Mouse (Mus musculus): ENCODE measurements around the gene Wnt10b. TPM values are rescaled to one million over a fixed set of nuclear protein-coding genes. Genes with fewer than 3 reads are reported as not detected.
"Not testable (repeated sequence)": the region's sequence is repeated elsewhere in the genome, so short reads cannot be mapped to it uniquely, and the experiment has no call there.

Wnt10b gene
- polyA plus RNA-seq, 1 experiment from 2014 or later = 0.11 TPM

DNA sequence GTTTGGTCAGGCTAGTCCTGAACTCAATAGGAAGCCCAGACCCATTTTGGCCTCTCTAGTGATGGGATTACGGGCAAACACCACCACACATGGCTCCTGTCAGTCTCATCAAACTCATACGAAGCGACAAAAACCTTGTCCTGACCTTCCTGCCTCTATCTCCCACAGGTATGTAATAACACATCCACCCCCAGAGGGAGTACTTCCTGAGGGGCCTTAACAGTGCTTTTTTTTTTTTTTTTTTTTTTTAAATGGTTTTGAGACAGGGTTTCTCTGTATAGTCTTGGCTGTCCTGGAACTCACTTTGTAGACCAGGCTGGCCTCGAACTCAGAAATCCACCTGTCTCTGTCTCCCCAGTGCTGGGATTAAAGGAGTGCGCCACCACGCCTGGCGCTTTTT, 40.2 kb upstream of the Wnt10b start:
- no peaks in the 10 kb centered on the region for H3K9me3 ChIP-seq (ENCODE audit: control insufficient read depth, low read length)

DNA sequence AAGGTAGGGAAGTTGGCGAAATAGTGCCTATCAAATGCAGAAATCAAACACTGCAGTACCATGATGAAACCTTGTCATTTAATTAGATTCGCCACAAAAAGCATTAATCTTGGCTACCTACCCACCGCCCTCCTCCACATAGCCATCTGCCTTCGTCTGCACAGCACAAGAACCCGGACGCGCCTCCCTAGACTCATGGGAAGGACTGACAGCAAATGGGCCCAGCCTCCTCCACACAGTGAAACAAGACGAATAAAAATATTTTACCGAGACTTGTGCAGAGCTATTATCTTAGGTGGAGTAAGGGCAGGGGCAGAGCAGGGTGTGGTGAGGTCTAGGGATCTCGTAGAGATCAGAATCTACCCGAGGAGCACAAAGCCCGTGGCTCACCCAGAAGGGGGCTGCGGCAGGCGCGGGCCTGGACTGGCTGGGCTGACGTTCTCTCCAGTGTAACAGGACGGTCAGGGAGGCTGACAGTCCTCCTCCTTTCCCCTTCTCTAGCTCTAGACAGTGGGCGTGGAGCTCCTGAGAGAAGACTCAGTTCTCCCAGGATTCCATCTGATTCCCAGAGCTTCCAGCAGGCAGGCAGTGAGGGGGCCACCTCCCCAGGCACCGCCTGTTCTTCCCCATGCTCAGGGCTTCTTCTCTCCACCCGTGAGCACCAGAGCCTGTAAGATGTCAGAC, 34.9 kb upstream of the Wnt10b start:
- H3K36me3 ChIP-seq (ENCODE audit: control insufficient read depth, insufficient read depth, low read length) = peaks cover 12% of the 10 kb centered on the region
- TF ChIP-seq CTCF (IDR thresholded peaks at IDR 0.05; ENCODE audit: low read depth) (no peak), EP300 (optimal IDR thresholded peaks at IDR 0.05) (no peak)
- 78% methylated on average over 20 of the region's 20 CpGs for WGBS

More for the DNA sequence above, 40.2 kb upstream of the Wnt10b start:
- Histone ChIP-seq H3K27ac (replicated peaks) (no peak overlapping the region), H3K9ac (ENCODE audit: low read length) (no peak overlapping the region), H3K4me1 (replicated peaks; ENCODE audit: control insufficient read depth, insufficient read depth) (no peaks in the 10 kb centered on the region), H3K27me3 (ENCODE audit: control insufficient read depth, insufficient read depth, low read length) (no peaks in the 10 kb centered on the region), H3K4me3 (ENCODE audit: low read depth, low read length) (no peak overlapping the region), H3K4me2 (replicated peaks; ENCODE audit: low read depth) (no peak overlapping the region), H3K36me3 (ENCODE audit: control insufficient read depth, insufficient read depth, low read length) (peaks cover 12% of the 10 kb centered on the region)
- ATAC-seq (ENCODE audit: low FRiP score, low TSS enrichment) (no peak), DNase-seq (ENCODE audit: low spot score) (no peak)
- WGBS = 91% methylated on average over 7 of the region's 7 CpGs
- no peak for TF ChIP-seq EP300 (optimal IDR thresholded peaks at IDR 0.05)
- 0 out of 2 replicates have a peak, but pooled peaks have one; percentile 10 for TF ChIP-seq CTCF (IDR thresholded peaks at IDR 0.05; ENCODE audit: low read depth)

DNA sequence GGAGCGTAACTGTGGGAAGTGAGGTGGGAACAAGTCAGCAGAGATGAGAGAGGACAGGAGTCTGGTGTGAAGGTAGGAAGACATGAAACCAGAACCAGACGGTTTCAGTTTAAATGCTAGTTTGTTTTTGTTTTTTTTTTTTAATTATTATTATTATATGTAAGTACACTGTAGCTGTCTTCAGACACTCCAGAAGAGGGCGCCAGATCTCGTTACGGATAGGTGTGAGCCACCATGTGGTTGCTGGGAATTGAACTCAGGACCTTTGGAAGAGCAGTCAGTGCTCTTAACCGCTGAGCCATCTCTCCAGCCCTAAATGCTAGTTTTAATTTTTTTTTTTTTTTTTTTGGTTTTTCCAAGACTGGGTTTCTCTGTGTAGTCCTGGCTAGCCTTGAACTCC, 32.3 kb upstream of the Wnt10b start:
- H3K9ac ChIP-seq (ENCODE audit: low read length); H3K9me3 ChIP-seq (ENCODE audit: control insufficient read depth, low read length); H3K4me3 ChIP-seq (ENCODE audit: low read depth, low read length); H3K27me3 ChIP-seq (ENCODE audit: control insufficient read depth, insufficient read depth, low read length); ATAC-seq (ENCODE audit: low FRiP score, low TSS enrichment); H3K4me1 ChIP-seq (replicated peaks; ENCODE audit: control insufficient read depth, insufficient read depth); H3K4me2 ChIP-seq (replicated peaks; ENCODE audit: low read depth); DNase-seq (ENCODE audit: low spot score); H3K36me3 ChIP-seq (ENCODE audit: control insufficient read depth, insufficient read depth, low read length); H3K27ac ChIP-seq (replicated peaks): not testable (repeated sequence)
- 67% methylated on average over 6 of the region's 6 CpGs for WGBS
- peak; percentile 32 for TF ChIP-seq CTCF (IDR thresholded peaks at IDR 0.05; ENCODE audit: low read depth)

More for the DNA sequence above, 34.9 kb upstream of the Wnt10b start:
- no peak overlapping the region for H3K9ac ChIP-seq (ENCODE audit: low read length)
- no peaks in the 10 kb centered on the region; the same call in 1 of the 2 replicates for H3K4me1 ChIP-seq (replicated peaks; ENCODE audit: control insufficient read depth, insufficient read depth)
- ATAC-seq (ENCODE audit: low FRiP score, low TSS enrichment) (no peak), DNase-seq (ENCODE audit: low spot score) (no peak)
- no peaks in the 10 kb centered on the region for H3K9me3 ChIP-seq (ENCODE audit: control insufficient read depth, low read length)
- H3K4me2 ChIP-seq (replicated peaks; ENCODE audit: low read depth) = no peak overlapping the region
- H3K27me3 ChIP-seq (ENCODE audit: control insufficient read depth, insufficient read depth, low read length) = no peaks in the 10 kb centered on the region
- no peak overlapping the region for H3K4me3 ChIP-seq (ENCODE audit: low read depth, low read length)
- no peak overlapping the region for H3K27ac ChIP-seq (replicated peaks)

DNA sequence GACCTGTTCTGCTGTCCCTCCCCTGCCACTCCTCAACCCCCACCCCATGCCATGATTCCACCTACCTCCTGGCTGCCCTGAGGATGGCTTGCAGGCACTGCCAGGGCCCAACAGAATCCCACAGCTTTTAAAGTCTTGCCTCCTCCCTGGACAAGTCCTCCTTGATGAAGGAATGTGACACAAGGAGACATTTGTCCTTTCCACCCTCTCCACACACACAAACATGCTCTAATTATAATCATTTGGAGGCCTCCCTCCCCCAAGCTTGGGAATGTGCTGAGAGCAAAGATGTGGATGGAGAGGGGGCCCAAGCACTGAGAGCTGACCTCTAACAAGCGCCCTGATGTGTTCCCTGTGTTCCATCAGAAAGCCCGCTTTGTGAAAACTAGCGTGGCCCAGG, 31.4 kb upstream of the Wnt10b start, which contains the start of gene Ddn:
Ddn (minus strand) TSS at position 101 of the 400 bp plus-strand sequence.
- ATAC-seq (ENCODE audit: low FRiP score, low TSS enrichment) (no peak), DNase-seq (ENCODE audit: low spot score) (no peak)
- H3K36me3 ChIP-seq (ENCODE audit: control insufficient read depth, insufficient read depth, low read length) = peaks cover 9% of the 10 kb centered on the region
- peak within 1 kb of the TSS; percentile 57; the same call in 1 of the 2 replicates for H3K4me2 ChIP-seq (replicated peaks; ENCODE audit: low read depth)
- peak within 1 kb of the TSS; percentile 34; the same call in 1 of the 2 replicates for H3K4me3 ChIP-seq (ENCODE audit: low read depth, low read length)
- no peak within 1 kb of the TSS for H3K27ac ChIP-seq (replicated peaks)
- TF ChIP-seq EP300 (optimal IDR thresholded peaks at IDR 0.05) (no peak), CTCF (IDR thresholded peaks at IDR 0.05; ENCODE audit: low read depth) (no peak)
- H3K27me3 ChIP-seq (ENCODE audit: control insufficient read depth, insufficient read depth, low read length) = peaks cover 14% of the 10 kb centered on the region; the same call in 1 of the 2 replicates
- WGBS = 59% methylated on average over 3 of the region's 3 CpGs
- H3K9ac ChIP-seq (ENCODE audit: low read length) = 0 out of 2 replicates have a peak within 1 kb of the TSS, but pooled peaks have one; percentile 24
- H3K4me1 ChIP-seq (replicated peaks; ENCODE audit: control insufficient read depth, insufficient read depth) = peaks cover 2% of the 10 kb centered on the region; the same call in 1 of the 2 replicates
- H3K9me3 ChIP-seq (ENCODE audit: control insufficient read depth, low read length) = no peaks in the 10 kb centered on the region

DNA sequence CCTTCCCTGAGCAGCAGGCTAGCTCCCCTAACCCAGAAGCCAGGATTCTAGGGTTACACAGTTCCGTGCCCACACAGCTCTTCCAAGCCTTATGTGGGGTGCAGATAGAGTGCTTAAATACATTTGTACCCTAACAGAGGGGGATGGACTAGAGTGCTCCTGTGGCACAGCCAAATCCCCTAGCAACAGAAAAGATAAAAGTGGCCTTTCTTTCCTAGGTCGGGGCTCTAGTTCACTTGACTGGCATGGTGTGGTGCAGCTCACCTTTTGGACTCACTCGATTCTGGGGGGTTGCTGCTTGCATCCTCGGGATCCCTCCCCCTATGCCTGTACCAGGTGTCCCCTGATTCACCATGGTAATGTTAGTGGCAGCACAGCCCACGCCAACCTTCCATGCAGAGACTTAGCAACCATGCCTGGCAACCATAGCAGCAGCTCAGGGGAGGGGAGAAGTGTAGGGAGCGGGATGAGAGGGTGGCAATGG, 30.7 kb upstream of the Wnt10b start:
- Histone ChIP-seq H3K4me3 (ENCODE audit: low read depth, low read length) (peak overlapping the region; percentile 34; the same call in 1 of the 2 replicates), H3K4me1 (replicated peaks; ENCODE audit: control insufficient read depth, insufficient read depth) (peaks cover 2% of the 10 kb centered on the region; the same call in 1 of the 2 replicates), H3K4me2 (replicated peaks; ENCODE audit: low read depth) (0 out of 2 replicates have a peak overlapping the region, but pooled peaks have one; percentile 57), H3K9me3 (ENCODE audit: control insufficient read depth, low read length) (no peaks in the 10 kb centered on the region), H3K36me3 (ENCODE audit: control insufficient read depth, insufficient read depth, low read length) (peaks cover 6% of the 10 kb centered on the region), H3K27ac (replicated peaks) (no peak overlapping the region), H3K27me3 (ENCODE audit: control insufficient read depth, insufficient read depth, low read length) (peaks cover 14% of the 10 kb centered on the region; the same call in 1 of the 2 replicates), H3K9ac (ENCODE audit: low read length) (no peak overlapping the region)
- TF ChIP-seq EP300 (optimal IDR thresholded peaks at IDR 0.05) (no peak), CTCF (IDR thresholded peaks at IDR 0.05; ENCODE audit: low read depth) (no peak)
- 16% methylated on average over 6 of the region's 6 CpGs for WGBS
- ATAC-seq (ENCODE audit: low FRiP score, low TSS enrichment) = no peak
- DNase-seq (ENCODE audit: low spot score) = no peak
